Mouse (Mus musculus) large intestine, adult 2 months (tissue): ENCODE results near the gene Dlgap4. TPM values are rescaled to one million over a fixed set of nuclear protein-coding genes. Genes with fewer than 3 reads are reported as not detected.

Source experiments
- DNase-seq: peaks from one replicate; pipeline ENCODE4 v3.0.0-alpha.2; 2012; ENCODE audit warnings: low read depth, low spot score
- WGBS: fragments of 180-500 bp; shearing (Covaris S2); methylation state at CpG from one replicate; pipeline ENCODE4 v1.1.7; 2018; 5-methylcytosine and 5-hydroxymethylcytosine counted together
- polyA plus RNA-seq: library from polyadenylated mRNA; depleted of rRNA; stranded (reverse); fragments of >200 nt; gene quantifications from 2 replicates; pipeline ENCODE4 v1.2.3, GENCODE M21; 2012

The Dlgap4 gene
- polyA plus RNA-seq, 1 experiment = 42.4 TPM

GRCm38 (mm10) chr2:156614661-156615654, 1.5 kb downstream of the Dlgap4 start:
- no peak for DNase-seq
- 11% methylated on average over 31 of the region's 31 CpGs for WGBS

DNA sequence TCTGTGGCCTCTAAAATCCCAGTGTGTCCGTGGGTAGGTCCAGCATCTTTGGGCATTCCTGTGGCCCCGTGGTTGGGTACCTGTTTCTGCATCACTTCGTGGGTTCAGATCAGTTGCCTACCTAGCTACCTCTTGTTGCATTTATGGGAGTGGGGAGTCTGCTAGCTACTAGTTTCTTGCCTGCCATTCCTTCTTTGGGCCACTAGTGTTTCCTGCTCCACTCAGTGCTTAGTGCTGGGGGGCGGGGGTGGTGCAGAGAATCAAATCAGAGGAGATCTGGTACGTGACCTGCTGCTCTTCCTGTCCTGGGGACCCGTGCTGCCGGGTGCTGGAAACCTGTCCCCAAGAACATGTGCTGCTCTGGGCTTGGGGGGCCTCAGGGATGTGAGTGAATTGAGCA, 3.0 kb downstream of the Dlgap4 start:
- no peak for DNase-seq
- 71% methylated on average over 7 of the region's 7 CpGs for WGBS

- no peak for DNase-seq
- 48% methylated on average over 11 of the region's 11 CpGs for WGBS
Observed at GRCm38 (mm10) chr2:156617536-156617935, 4.0 kb downstream of the Dlgap4 start.

DNA sequence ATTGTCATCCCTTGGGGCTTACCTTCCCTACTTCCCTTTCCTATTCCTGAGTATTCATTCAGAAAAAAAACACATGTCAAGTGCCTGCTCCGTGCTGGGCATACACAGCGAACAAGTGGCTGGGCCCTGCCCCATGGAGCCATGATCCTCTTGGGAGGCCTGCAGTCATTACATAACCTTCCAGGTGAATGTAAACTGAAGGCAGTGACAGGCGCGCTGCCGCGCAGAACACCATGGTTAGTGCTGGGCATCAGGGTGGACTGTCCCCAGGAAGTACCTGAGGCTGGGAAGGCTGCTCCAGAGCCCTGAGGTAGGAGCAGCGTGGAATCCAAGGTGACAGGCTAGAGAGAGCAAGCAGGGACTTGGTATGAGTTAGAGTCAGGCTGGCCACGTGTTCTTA, 7.4 kb downstream of the Dlgap4 start:
- DNase-seq = no peak
- WGBS = 74% methylated on average over 8 of the region's 8 CpGs

DNA sequence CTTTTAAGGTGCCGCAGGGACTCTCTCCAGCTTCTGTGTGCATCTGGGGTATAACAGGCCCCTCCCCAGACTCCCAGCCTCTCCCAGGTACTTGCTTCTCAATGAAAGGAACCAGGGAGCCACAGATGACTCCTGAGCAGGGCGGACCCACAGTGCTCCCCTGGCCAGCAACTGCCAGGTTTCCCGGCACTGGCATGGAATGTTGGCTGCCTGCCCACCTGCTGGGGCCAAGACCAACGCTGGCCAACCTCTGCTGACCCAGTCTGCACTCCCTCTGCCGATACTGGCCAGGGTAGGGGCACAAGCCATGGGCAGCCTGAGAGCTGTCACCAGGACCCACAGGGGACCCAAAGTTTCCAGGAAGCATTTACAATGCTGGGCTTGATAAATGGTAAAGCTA, 7.9 kb downstream of the Dlgap4 start:
- 44% methylated on average over 5 of the region's 5 CpGs for WGBS
- no peak for DNase-seq

DNA sequence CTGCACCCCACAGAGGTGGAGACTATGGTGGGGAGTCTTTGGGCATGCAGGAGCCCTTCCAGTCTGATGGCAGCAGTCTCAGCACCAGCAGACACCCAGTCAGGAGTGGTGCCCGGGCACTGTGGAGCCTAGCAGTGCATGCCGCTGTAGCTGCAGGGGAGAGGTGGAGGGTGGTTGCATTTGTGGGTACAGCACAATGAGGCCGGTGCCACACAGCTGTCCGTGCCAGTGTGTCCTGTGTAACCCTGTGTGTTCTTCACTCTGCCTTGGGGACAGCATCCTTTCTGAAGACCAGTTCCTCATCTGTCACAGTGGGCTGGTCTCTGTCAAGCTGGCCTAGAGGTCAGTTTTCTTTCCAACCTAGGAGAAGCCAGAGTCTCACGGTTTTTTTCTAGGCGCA, 8.7 kb downstream of the Dlgap4 start:
- WGBS = 88% methylated on average over 6 of the region's 6 CpGs
- no peak for DNase-seq

DNA sequence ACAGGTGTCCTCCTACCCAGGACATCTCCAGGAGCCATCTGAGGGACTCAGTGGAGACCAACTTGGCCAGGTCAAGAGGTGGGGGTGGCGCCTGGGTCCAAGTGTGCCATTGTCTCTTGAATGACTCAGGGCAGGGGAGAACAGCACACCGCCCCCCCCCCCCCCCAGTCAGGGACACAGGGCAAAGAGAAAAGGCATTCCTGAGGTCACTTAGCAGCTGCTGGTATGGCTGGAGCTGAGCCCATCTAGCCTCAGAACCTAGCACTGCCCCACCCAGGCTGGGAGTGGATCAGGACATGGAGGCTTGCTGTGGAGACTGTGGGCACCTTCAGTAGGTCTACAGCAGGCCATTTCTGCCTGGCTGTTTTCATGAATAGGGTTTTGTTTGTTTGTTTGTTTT, 9.7 kb downstream of the Dlgap4 start:
- 79% methylated on average over 2 of the region's 2 CpGs for WGBS
- DNase-seq = no peak

DNA sequence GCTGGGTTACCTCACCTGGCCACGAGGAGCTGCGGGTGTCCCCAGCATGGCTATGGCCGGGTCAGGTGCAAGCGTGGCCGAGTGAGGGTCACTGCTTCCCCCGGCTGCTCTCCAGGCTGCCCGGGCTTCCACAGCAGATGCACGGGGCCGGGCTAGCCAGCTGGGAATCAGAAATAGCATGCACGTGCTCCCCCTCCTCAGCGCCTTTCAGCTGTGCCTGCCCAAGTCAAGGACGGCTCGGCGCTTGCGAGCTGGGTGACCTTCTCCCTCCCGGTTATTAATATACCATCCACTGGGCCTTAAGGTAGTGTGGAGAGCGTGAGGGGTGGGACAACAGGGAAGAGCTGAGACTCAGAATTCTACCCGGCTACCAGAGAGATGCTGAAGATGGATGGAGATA, 11.8 kb downstream of the Dlgap4 start:
- 77% methylated on average over 18 of the region's 18 CpGs for WGBS
- DNase-seq = no peak

DNA sequence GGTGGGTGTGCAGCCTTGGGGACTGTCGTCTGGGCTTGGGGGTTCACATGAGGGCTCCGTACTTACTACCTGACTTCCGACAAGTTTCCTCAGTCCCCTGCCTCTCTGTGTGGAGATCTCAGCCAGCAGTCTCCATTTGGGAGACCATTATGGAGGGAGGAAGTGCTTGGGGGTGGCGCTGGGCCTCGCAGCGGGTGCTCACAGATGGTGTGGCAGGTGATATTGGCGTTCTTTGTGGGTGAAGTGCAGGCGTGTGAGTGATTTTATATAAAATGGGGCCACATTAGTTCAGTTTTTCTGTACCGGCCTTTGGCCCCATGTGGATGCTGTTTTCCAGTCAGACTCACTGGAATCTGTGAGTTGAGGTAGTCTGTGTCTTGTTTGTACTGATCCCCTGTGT, 12.6 kb downstream of the Dlgap4 start:
- DNase-seq = no peak
- 77% methylated on average over 9 of the region's 9 CpGs for WGBS

GRCm38 (mm10) chr2:156626544-156626943, 13.0 kb downstream of the Dlgap4 start:
- WGBS = 57% methylated on average over 8 of the region's 8 CpGs
- DNase-seq = no peak

DNA sequence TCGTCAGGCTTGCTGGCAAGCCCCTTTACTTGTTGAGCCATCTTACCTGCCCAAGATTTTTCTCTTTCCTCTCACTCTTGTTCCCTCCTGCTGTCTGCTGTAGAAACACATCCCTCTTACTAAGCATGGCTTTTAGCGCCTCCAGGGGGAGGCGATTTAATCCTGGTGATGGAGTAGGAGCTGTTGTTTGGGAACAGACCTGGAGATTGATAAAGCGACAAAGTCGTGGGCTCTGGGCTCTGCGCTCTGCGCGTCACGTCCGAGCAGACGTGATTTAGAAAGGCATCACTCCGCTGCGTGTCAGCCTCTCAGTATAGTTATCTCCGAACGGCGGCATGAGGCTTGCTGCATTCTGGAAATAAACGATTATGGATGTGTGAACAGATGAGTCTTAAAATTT, 14.4 kb downstream of the Dlgap4 start:
- 62% methylated on average over 17 of the region's 17 CpGs for WGBS

DNA sequence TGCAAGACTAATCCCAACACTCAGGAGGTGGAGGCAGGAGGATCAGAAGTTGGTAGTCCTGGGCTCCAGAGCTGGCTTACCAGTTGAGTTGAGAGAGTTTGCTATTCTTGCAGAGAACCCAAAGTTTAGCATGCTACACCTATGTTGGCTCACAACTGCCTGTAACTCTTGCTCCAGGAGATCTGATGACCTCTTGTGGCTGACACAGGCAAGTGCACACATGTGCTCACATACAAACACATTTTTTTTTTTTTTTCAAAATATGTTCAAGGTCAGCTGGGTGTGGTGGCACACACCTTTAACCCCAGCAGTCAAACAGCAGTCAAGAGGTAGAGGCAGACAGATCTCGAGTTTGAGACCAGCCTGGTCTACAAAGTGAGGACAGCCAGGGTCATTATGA, 16.8 kb downstream of the Dlgap4 start:
- DNase-seq = no peak
- 59% methylated on average over 1 of the region's 1 CpGs for WGBS

More for the DNA sequence above, 14.4 kb downstream of the Dlgap4 start:
- DNase-seq = no peak

DNA sequence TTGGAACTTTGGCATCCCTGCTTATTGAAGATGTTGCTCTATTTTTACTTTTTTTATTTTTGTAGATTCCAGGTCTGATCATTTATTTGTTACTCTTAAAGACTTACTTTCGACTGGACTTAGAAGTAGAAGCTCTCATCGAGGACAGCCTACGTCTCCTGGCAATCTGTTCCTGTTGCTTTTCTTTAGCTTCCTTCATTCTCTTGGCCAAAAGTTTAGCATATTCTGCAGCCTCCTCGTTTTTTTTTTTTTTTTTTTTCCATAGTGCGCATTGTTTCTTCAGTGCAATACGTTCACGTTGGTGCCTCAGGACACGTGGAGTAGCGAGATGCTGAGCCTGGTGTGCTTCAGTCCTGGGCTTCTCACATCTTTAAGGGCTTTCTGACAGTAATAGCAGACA, 19.2 kb downstream of the Dlgap4 start:
- 83% methylated on average over 9 of the region's 9 CpGs for WGBS
- DNase-seq = no peak

GRCm38 (mm10) chr2:156635091-156635490, 21.6 kb downstream of the Dlgap4 start:
- 86% methylated on average over 9 of the region's 9 CpGs for WGBS
- no peak for DNase-seq

DNA sequence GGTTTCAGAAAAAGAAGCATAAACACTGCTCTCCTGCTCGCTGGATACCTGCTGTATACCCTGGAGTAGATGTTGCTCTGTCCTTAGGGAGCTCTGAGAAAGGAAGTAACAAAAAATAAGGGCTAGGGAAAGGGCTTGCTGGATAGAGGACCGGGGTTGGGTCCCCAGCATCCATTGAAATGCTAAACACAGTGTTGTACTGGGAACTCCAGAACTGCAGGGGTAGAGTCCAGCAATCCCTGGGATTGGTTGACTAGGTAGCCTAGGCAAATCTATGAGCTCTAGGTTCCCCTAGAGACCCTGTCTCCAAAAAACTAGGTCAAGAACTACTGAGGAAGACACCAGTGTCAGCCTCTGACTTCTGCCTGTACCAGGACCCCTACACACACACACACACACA, 27.6 kb downstream of the Dlgap4 start:
- DNase-seq = no peak
- 59% methylated on average over 2 of the region's 2 CpGs for WGBS

DNA sequence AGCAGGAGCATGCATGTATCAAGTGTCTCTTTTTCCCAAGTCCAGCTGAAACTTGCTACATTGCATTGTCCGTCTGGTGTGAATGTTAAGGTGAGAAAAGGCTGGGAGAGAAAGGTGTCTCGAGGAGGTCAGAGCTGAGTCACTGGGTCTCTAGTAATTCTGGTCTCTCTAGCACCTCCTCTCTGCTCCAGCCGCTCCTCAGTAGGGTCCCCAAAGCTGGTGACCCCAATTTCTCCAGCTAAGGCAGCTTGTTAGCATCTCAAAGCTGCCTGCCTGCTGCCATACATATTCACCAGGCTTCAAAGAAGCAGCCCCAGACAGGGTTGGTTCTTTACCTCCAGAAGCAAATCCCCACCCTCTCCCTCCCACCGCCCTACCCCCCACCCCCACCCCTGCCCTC, 29.4 kb downstream of the Dlgap4 start:
- 20% methylated on average over 4 of the region's 4 CpGs for WGBS
- DNase-seq = no peak

GRCm38 (mm10) chr2:156643406-156643805, 29.9 kb downstream of the Dlgap4 start:
- 43% methylated on average over 3 of the region's 3 CpGs for WGBS
- no peak for DNase-seq

DNA sequence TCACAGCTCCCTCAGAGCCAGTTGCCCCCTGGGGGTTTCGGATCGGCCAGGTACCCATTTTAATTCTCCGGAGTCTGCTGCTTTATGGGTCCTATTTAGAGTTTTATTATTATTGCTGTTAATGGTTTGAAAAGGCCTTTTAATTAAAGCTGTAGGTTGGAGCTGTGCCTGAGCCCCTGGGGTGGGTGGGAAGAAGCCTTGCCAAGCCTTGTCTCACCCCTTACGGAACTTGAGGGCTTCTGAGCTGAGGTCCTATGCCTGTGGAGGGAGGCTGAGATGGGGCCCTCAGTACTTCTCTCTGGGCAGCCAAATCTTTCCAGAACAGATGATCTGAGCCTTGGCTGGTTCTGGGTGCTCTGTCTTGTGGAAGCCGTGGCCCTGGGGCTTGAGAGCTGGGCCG, 31.6 kb downstream of the Dlgap4 start:
- no peak for DNase-seq
- 58% methylated on average over 6 of the region's 6 CpGs for WGBS

- DNase-seq = no peak
- WGBS = 66% methylated on average over 5 of the region's 5 CpGs
Observed at GRCm38 (mm10) chr2:156646877-156647276, 33.4 kb downstream of the Dlgap4 start.

DNA sequence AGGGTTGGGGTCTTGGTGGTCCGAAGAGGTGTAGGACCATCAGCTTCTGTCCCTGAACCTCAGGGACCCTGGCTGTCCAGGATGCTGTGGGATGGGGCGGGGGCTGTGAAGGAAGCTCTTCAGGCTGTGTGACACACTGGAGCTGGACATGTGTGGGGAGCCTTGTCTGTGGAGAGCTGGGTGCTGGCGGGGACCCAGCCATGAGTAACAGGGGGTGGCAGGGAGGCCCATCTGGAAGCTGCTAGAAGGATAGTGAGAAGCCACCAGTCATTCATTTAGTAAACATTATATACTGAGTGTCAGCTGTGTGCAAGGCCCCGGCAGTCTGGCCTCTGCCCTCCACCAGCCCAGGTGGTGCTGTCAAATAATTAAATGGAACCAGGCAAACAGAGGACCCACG, 34.5 kb downstream of the Dlgap4 start:
- DNase-seq = no peak
- WGBS = 35% methylated on average over 5 of the region's 5 CpGs

DNA sequence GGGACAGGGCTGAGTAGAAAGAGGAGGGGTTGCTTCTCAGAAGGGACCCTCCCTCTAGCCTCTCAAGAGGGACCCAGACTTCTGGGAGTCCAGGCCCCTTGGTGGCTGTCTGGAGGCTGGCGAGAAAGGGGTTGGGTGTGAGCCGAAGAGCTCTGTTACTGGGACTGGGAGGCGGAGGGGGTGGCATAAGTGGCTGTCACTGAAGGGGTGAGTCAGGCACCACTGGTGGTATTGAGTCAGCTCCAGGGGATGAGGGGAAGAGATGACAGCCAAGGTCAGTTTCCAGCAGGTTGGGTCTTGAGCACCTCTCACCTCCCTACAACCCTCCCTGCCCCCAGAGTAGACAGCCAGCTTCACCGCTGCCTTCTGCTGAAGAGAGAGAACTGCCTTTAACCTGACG, 35.9 kb downstream of the Dlgap4 start:
- WGBS = 81% methylated on average over 5 of the region's 5 CpGs

More for the DNA sequence above, 35.9 kb downstream of the Dlgap4 start:
- DNase-seq = no peak
